In the genomic region with DNA sequence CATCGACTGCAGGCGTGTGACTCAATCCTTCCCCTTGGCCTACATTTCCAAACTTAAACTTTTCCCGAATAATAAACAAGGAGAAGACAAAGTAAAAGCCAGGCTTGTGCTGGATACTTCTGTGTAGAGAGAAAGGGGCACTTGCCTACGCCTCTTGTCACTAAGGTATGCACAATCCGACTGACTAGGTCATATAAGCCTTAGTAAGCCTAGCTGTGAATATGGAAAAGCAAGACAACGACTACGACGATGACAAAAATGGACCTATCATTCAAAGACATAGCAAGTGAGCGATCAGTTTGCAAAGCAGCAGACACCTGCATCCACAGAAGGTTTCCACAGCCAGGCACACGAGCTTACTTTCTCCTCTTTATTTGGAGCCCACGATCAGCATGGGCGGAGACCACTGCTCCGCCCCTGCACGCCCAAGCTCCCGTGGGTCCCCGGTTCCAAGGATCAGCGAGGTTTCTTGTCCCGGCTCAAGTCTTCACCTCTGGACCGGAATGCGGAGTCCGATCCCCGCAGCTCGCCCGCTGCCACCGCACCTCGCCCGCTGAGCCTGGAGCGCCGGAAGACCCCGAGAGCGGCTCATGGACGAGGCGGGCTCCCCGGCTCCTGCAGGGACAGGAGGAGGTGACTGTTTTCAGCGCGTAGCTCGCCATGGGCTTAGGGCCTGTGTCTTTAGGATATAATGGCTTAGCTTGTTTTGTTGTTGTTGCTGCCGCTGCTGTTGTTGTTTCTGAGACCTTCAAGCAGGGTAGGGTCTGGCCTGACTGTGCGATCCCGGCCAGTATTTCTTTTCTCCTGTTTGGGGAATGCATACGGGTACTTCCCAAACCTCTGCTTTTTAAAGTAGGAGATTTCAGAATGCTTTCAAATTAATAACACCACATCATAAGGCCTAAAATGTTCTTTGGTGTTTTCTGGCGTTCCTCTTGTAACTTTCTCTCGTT, we compare ENCODE assay signal across 8 mouse cellular contexts. TPM values are rescaled to one million over a fixed set of nuclear protein-coding genes. Genes with fewer than 3 reads are reported as not detected.
DNase-seq lines count a peak whose midpoint lies in the region; ATAC-seq lines count a peak whose summit lies in the region.

A gene (plus strand): TSS at position 436 of the 953 bp plus-strand sequence.

- peaks cover 5% of the 10 kb centered on the region for H3K4me1 ChIP-seq in embryonic facial prominence, embryonic 12.5 days
- peaks cover 17% of the 10 kb centered on the region for H3K4me1 ChIP-seq in limb, embryonic 12.5 days (replicated peaks)
- H3K4me1 ChIP-seq in midbrain, embryonic 13.5 days (replicated peaks), result peaks cover 17% of the 10 kb centered on the region

- peak within 1 kb of the TSS; percentile 55 for H3K4me3 ChIP-seq in embryonic facial prominence, embryonic 12.5 days
- peak within 1 kb of the TSS; percentile 68 for H3K4me3 ChIP-seq in limb, embryonic 12.5 days (replicated peaks)
- H3K4me3 ChIP-seq in midbrain, embryonic 13.5 days (replicated peaks), result peak within 1 kb of the TSS; percentile 64

- H3K27ac ChIP-seq in embryonic facial prominence, embryonic 12.5 days, result no peak within 1 kb of the TSS
- H3K27ac ChIP-seq in limb, embryonic 12.5 days, result peak within 1 kb of the TSS; percentile 73; the same call in 1 of the 2 replicates
- H3K27ac ChIP-seq in midbrain, embryonic 13.5 days, result peak within 1 kb of the TSS; percentile 65

- DNase-seq in 3T3-L1 (ENCODE audit: low read depth, low spot score), result peak; percentile 35
- DNase-seq in adrenal gland, adult 8-10 months, result peak; percentile 38
- DNase-seq in heart, adult 18-20 months, result peak; percentile 51 to 70
- DNase-seq in kidney, adult 18-20 months, result peak; percentile 80
- peak; percentile 26 for DNase-seq in telencephalon, adult 2 months (ENCODE audit: low read depth, low spot score)

- peaks cover 13% of the 10 kb centered on the region for H3K36me3 ChIP-seq in embryonic facial prominence, embryonic 12.5 days
- peaks cover 20% of the 10 kb centered on the region for H3K36me3 ChIP-seq in limb, embryonic 12.5 days
- H3K36me3 ChIP-seq in midbrain, embryonic 13.5 days, result peaks cover 18% of the 10 kb centered on the region

- peak within 1 kb of the TSS; percentile 59 for H3K4me2 ChIP-seq in embryonic facial prominence, embryonic 12.5 days (replicated peaks)
- peak within 1 kb of the TSS; percentile 69 for H3K4me2 ChIP-seq in limb, embryonic 12.5 days
- H3K4me2 ChIP-seq in midbrain, embryonic 13.5 days (replicated peaks), result peak within 1 kb of the TSS; percentile 62

- no peaks in the 10 kb centered on the region for H3K9me3 ChIP-seq in embryonic facial prominence, embryonic 12.5 days
- H3K9me3 ChIP-seq in limb, embryonic 12.5 days, result no peaks in the 10 kb centered on the region
- H3K9me3 ChIP-seq in midbrain, embryonic 13.5 days, result no peaks in the 10 kb centered on the region

- H3K9ac ChIP-seq in embryonic facial prominence, embryonic 12.5 days, result peak within 1 kb of the TSS; percentile 75
- peak within 1 kb of the TSS; percentile 79 for H3K9ac ChIP-seq in limb, embryonic 12.5 days (replicated peaks)
- H3K9ac ChIP-seq in midbrain, embryonic 13.5 days (replicated peaks), result peak within 1 kb of the TSS; percentile 82

- 5% methylated on average over 43 of the region's 43 CpGs for WGBS in embryonic facial prominence, embryonic 12.5 days
- 6% methylated on average over 43 of the region's 43 CpGs for WGBS in limb, embryonic 12.5 days
- 3% methylated on average over 43 of the region's 43 CpGs for WGBS in midbrain, embryonic 13.5 days

- ATAC-seq in embryonic facial prominence, embryonic 12.5 days (ENCODE audit: insufficient number of reproducible peaks, insufficient read depth, low FRiP score, low TSS enrichment), result 0 out of 2 replicates have a peak, but pooled peaks have one; percentile 16
- peak; percentile 34; the same call in 1 of the 2 replicates for ATAC-seq in limb, embryonic 12.5 days (ENCODE audit: insufficient number of reproducible peaks, insufficient read depth, low FRiP score, low TSS enrichment, low read depth)
- peak; percentile 85 for ATAC-seq in midbrain, embryonic 13.5 days

- H3K27me3 ChIP-seq in embryonic facial prominence, embryonic 12.5 days, result no peaks in the 10 kb centered on the region
- H3K27me3 ChIP-seq in limb, embryonic 12.5 days, result no peaks in the 10 kb centered on the region
- H3K27me3 ChIP-seq in midbrain, embryonic 13.5 days, result no peaks in the 10 kb centered on the region

RNA-seq across cellular contexts. Expression of the gene that starts here (rescaled TPM):
- total RNA-seq in adrenal gland, adult 8-10 months (2022), result 10 to 100 TPM; 31.3 to 54.2 (median 44.7) TPM
- 22.4 and 24.2 TPM in 2 replicates for polyA plus RNA-seq in embryonic facial prominence, embryonic 12.5 days (2016; fragmentation: Nextera tagmentation; extraction: Ambion mirVana)
- total RNA-seq in heart, adult 18-20 months (2021), result 1 to 10 TPM; 7.9 TPM
- 13.4 and 15.2 TPM in 2 replicates for polyA plus RNA-seq in limb, embryonic 12.5 days (2016; fragmentation: Nextera tagmentation; extraction: Ambion mirVana)
- 15.3 and 20.6 TPM in 2 replicates for polyA plus RNA-seq in midbrain, embryonic 13.5 days (2015; fragmentation: Nextera tagmentation; extraction: Ambion mirVana)

Comparison
In these comparisons a context has a peak if more than half of its experiments do, and no peak if none do; other contexts are left out.
1. DNase-seq: peak in every context shown above with its lines; median percentile 80 in kidney, adult 18-20 months; 60 in heart, adult 18-20 months; 38 in adrenal gland, adult 8-10 months; 35 in 3T3-L1; 26 in telencephalon, adult 2 months.
2. ATAC-seq: peak in every context shown above with its lines; median percentile 85 in midbrain, embryonic 13.5 days; 34 in limb, embryonic 12.5 days; 16 in embryonic facial prominence, embryonic 12.5 days.